Mouse (Mus musculus) erythroblast, adult 5-6 weeks (primary cell): Measurements from ENCODE around the gene Pik3r6. TPM values are rescaled to one million over a fixed set of nuclear protein-coding genes. Genes with fewer than 3 reads are reported as not detected.

Experiments used
- ATAC-seq: replicated peaks from 2 replicates; pipeline ENCODE4 v1.8.0; 2016; ENCODE audit warnings: moderate number of reproducible peaks, mild to moderate bottlenecking, moderate TSS enrichment, inconsistent platforms; ENCODE audit not compliant: poor library complexity, low FRiP score, severe bottlenecking
- total RNA-seq, 2 experiments: library from RNA; stranded (forward) in 1 of 2; stranded (reverse) in 1 of 2; fragments of 150-400 nt in 1 of 2; fragments of 200-764, 138-1000 nt in 1 of 2; gene quantifications; 2 replicates each; pipeline versions ENCODE4 v1.2.3 to v1.2.4; 2015 to 2017; ENCODE audit warnings: low replicate concordance in 2 of 2

The Pik3r6 gene
- total RNA-seq, 2 experiments from 2014 or later: 1.7 to 4.8 TPM

DNA sequence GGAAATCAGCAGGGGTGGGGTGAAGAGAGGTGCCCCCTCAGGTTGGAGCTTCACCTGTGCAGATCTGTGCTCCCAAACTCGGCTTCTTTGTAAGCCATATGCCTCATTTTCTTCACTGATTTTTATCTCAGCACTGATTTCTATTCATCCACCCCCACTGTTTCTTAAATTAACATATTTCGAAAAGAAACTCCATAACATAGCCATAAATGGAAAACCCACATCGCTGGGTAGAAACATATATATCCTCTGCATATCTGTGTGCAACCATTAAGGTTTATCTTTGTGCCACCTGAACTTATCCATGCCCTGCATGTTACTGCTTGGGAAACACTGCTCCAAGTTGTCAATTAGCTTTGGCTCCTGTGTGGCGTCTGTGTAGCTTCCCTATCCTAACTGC is 23.6 kb downstream of the Pik3r6 start:
- ATAC-seq: no peak

GRCm38 (mm10) chr11:68531066-68531806 is 28.4 kb downstream of the Pik3r6 start:
- ATAC-seq: no peak

- no peak for ATAC-seq
Measured at GRCm38 (mm10) chr11:68531941-68532535, 29.2 kb downstream of the Pik3r6 start.

GRCm38 (mm10) chr11:68532773-68533172 is 30.0 kb downstream of the Pik3r6 start:
- ATAC-seq: no peak

GRCm38 (mm10) chr11:68533971-68534475 is 31.2 kb downstream of the Pik3r6 start:
- no peak for ATAC-seq

DNA sequence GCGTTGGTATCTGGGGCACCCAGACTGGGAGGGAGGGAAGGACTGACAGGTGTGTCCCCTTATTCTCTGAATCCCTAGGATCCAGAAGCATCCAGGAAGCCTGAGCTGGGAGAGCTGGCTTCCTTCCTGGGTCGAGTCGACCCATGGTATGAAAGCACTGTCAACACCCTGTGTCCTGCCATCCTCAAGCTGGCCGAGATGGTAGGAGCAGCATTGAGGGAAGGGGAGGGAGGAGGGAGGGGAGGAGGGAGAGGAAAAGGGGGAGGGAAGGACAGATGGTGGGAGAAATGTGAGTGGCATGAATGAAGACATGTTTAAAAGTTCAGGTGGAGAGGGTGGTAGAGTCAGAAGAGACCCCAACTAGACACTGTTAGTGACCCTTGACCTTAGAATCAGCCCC is 33.2 kb downstream of the Pik3r6 start:
- no peak for ATAC-seq

GRCm38 (mm10) chr11:68536465-68536864 is 33.6 kb downstream of the Pik3r6 start:
- no peak for ATAC-seq

GRCm38 (mm10) chr11:68539621-68540020 is 36.8 kb downstream of the Pik3r6 start:
- ATAC-seq: no peak

DNA sequence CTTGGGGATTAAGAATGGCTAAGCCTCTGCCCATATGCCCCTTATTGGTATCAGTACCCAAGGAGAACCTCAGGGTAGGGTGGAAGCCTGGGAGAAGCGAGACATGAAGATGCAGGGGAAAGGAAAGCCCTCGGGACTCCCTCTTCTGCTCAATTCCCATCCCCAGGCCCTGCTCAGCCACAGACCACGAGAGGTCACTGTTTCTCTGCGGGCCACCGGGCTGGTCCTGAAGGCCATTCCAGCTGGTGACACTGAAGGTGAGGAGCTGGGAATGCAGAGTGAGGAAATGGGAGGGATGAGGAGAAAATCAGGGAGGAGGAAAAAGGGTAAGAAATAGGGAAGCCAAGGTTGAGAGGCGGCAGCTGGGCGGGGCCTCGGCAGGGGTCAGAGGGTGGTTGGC is 41.7 kb downstream of the Pik3r6 start:
- no peak for ATAC-seq

DNA sequence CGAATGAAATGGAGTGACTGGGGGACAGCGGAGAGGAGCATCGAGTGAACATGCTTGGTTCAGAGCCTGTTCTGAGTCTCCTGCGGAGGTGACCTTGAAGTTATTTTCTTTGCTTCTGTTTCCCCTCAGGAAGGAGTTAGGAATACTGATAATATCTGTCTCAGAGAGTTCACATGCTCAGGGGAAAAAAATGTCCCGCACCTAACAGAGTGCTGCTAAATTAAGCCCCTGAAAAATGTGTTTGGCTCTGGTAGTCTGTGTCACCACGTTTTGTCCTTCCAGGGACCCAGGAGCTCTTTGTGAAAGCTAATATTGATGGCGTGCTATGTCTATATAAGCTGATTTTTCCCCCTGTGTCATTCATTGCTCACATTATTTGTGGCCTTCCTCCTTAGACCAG is 42.4 kb downstream of the Pik3r6 start:
- no peak for ATAC-seq

GRCm38 (mm10) chr11:68545682-68546222 is 42.9 kb downstream of the Pik3r6 start:
- no peak for ATAC-seq

- ATAC-seq: no peak
Measured at GRCm38 (mm10) chr11:68547484-68547883, 44.7 kb downstream of the Pik3r6 start.

DNA sequence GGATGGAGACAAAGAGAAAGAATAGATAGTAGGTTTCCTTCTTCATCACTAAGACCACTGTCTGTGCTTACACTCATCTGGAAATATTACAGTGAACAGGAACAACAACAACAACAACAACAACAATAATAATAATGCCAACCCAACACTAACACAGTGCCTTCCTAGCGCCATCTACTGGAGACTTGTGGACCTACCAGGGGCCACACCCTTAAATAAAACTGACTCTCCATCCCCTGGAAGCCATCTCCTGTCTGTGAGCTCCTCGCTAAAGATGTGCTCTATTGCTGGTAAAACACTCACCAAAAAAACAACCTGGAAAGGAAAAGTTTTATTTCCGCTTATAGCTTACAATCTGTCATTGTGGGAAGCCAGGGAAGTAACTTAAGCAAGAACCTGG is 46.8 kb downstream of the Pik3r6 start:
- no peak for ATAC-seq

DNA sequence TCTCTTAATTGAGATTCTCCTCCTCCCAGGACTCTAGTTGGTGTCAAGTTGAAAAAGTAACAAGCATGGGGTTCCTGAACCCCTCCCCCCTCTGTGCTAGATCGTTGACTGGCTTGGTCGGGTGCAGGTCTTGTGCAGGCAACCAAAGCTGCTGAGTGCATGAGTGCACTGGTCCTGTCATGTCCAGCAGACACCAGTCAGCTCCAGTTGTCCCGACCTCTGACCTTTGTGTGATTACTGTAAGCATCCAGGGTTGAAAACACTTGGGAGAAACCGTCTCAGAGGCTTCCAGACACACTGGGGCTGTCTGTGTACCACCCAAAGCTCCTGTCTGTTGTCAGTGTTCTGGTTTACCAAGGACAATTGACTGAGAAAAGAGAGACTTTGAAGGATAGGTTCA is 47.5 kb downstream of the Pik3r6 start:
- no peak for ATAC-seq

DNA sequence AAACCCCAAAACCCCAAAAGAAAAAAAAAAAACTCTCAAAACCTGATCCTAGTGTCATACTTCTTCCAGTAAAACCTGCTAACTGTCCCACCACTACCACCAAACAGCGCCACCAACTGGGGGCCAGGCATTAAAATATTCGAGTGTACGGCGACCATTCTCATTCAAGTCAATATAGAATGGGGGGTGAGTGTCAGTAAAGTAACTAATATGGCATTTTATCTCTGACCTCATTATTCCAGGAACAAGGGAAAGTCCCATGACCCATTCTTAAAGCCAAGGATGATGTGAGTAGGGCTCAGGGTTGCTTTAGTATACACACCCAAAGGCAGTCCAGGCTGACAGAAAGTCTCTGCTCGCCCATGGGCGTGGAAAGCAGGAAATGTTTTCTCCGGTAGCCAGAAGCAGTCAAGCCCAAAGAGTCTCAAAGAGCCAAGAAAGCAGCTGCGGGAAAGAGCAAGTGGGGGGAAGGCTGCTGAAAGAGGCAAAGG is 51.2 kb downstream of the Pik3r6 start:
- ATAC-seq: no peak

DNA sequence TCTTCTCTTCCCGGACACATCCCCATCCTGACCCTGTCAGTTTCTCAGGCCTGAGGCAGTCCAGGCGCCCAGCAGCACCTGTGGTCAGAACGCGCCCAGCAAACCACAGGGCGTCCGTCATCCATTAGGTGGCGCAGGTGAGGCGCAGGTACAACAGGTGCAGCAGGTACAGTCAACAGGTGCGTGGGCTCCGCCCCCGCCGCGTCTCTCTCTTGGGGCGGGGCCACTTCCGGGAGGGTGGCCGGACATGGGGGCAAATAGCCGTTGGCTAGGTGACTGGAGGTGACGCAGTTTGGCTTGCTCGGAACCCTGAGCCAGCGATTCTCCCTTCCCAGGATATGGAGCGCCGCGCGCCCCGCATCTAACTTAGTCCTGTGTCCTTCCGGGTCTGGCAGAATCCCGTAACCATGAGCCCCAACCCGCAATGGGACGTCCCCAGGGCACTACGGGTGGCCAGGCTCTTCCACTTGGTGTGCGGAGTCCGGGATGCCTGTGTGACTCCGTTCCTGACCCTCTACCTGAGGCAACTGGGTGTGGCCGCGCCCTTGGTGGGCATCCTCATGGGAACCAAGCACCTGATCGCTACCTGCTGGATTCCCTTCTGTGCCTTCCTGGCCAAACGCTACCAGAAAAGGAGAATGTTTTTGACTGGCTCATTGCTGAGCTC is 53.2 kb downstream of the Pik3r6 start, which contains the start of gene Mfsd6l:
Gene Mfsd6l (plus strand): TSS at position 269 of the 667 bp plus-strand sequence.
- ATAC-seq: no peak

- no peak for ATAC-seq
Measured at GRCm38 (mm10) chr11:68559546-68559945, 56.7 kb downstream of the Pik3r6 start.

GRCm38 (mm10) chr11:68561957-68562950 is 59.4 kb downstream of the Pik3r6 start:
- ATAC-seq: no peak

DNA sequence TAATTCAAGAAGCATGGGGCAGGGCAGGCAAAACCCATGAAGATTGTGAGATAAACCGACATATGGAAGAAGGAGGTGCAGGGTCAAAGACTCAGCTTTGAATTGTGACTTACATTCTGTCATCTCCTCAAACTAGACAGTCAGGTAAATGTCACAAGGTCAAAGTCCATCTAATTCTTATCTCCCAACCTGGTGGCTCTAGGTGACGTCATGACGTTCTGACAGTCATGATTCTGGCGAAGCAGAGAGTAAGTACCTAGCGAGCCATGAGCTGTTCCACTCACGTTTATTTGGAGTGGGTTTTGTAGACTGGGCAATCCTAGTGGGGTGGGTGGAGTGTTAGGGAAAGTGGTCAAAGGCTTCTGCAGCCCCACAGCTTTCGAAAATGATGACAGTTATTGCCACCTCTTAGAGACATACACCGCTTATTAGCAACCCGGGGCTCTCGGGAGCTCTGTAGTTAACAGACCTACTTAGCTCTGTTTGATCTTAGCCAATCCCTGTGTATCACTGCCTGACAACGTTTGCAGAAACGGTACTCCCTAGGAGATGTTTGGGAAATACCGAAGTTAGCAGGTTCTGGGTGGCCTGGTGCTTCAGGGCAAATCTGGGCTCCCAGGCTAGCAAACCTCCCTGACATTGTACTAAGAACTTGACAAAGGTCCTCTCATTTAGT is 61.7 kb downstream of the Pik3r6 start:
- no peak for ATAC-seq
